Mouse (Mus musculus) frontal cortex, postnatal 25 days (tissue): ENCODE measurements around the gene Fgfr2.
A peak's percentile ranks its signal among the peaks of the same experiment; 100 is the strongest.

Experiments
- DNase-seq, 2 experiments: peaks; one replicate each; pipeline ENCODE4 v3.0.0; 2022; ENCODE audit warnings: low spot score in 2 of 2

Fgfr2 gene

GRCm38 (mm10) chr7:131628356-131628755 lies 1494.8 kb downstream of the Fgfr2 start:
- DNase-seq = no peak

GRCm38 (mm10) chr7:131609677-131610076 lies 1513.5 kb downstream of the Fgfr2 start:
- no peak for DNase-seq

- no peak for DNase-seq
Observed at GRCm38 (mm10) chr7:131608049-131608448, 1515.1 kb downstream of the Fgfr2 start.

- DNase-seq = no peak
Observed at GRCm38 (mm10) chr7:131605481-131605880, 1517.7 kb downstream of the Fgfr2 start.

GRCm38 (mm10) chr7:131604946-131605345 lies 1518.2 kb downstream of the Fgfr2 start:
- no peak for DNase-seq

- no peak for DNase-seq
Observed at GRCm38 (mm10) chr7:131603186-131603585, 1520.0 kb downstream of the Fgfr2 start.

GRCm38 (mm10) chr7:131602106-131602505 lies 1521.0 kb downstream of the Fgfr2 start:
- no peak for DNase-seq

GRCm38 (mm10) chr7:131598483-131598824 lies 1524.7 kb downstream of the Fgfr2 start:
- DNase-seq = peak; percentile 20 to 31

- no peak for DNase-seq
Observed at GRCm38 (mm10) chr7:131597779-131598482, 1525.2 kb downstream of the Fgfr2 start.

- no peak for DNase-seq
Observed at GRCm38 (mm10) chr7:131585551-131585950, 1537.6 kb downstream of the Fgfr2 start.

GRCm38 (mm10) chr7:131582178-131582577 lies 1541.0 kb downstream of the Fgfr2 start:
- no peak for DNase-seq

GRCm38 (mm10) chr7:131575246-131575645 lies 1547.9 kb downstream of the Fgfr2 start:
- DNase-seq = no peak

- DNase-seq = no peak
Observed at GRCm38 (mm10) chr7:131560697-131561042, 1562.5 kb downstream of the Fgfr2 start.

GRCm38 (mm10) chr7:131559986-131560696 lies 1563.0 kb downstream of the Fgfr2 start, which contains the start of gene Bub3:
Bub3 (plus strand) TSS chr7:131560222.
- peak; percentile 80 to 85 for DNase-seq

- DNase-seq = no peak
Observed at GRCm38 (mm10) chr7:131557751-131558150, 1565.4 kb downstream of the Fgfr2 start.

GRCm38 (mm10) chr7:131556541-131557271 lies 1566.4 kb downstream of the Fgfr2 start:
- no peak for DNase-seq

- no peak for DNase-seq
Observed at GRCm38 (mm10) chr7:131556116-131556515, 1567.0 kb downstream of the Fgfr2 start.

GRCm38 (mm10) chr7:131555301-131556081 lies 1567.7 kb downstream of the Fgfr2 start:
- DNase-seq = no peak

- no peak for DNase-seq
Observed at GRCm38 (mm10) chr7:131554341-131555180, 1568.6 kb downstream of the Fgfr2 start.

- DNase-seq = no peak
Observed at GRCm38 (mm10) chr7:131553771-131554175, 1569.4 kb downstream of the Fgfr2 start.

GRCm38 (mm10) chr7:131552781-131553180 lies 1570.4 kb downstream of the Fgfr2 start:
- DNase-seq = no peak
